8 mouse cellular contexts compared by ENCODE assay signal in the genomic region with DNA sequence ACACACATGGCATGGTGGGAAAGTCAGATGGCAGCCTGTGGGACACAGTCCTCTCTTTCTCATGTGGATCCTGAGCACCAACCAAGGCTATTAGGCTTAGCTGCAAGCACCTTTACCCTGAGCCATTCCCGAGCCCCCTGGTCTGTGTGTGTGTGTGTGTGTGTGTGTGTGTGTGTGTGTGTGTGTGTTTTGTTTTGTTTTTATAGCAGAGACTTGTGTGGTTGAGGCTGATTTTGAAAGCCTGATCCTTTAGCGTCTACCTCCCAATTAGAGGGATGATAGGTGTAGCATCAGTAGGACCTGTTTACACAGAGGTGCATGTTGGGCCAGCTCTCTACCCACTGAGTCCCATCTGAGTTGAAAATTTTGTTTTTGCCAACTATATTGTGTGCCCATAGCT. TPM values are rescaled to one million over a fixed set of nuclear protein-coding genes. Genes with fewer than 3 reads are reported as not detected.
DNase-seq lines count a peak whose midpoint lies in the region; ATAC-seq and TF ChIP-seq lines count a peak whose summit lies in the region.

No protein-coding gene starts in this region.

- no peak for ATAC-seq in lung, postnatal 0 days
- no peak for ATAC-seq in limb, embryonic 13.5 days (ENCODE audit: low FRiP score, low read depth)
- peak; percentile 3; the same call in 1 of the 2 replicates for ATAC-seq in stomach, embryonic 14.5 days (ENCODE audit: insufficient number of reproducible peaks, insufficient read depth, low FRiP score, low read depth)

- no peaks in the 10 kb centered on the region for H3K9me3 ChIP-seq in lung, postnatal 0 days (ENCODE audit: low read length)
- no peaks in the 10 kb centered on the region for H3K9me3 ChIP-seq in limb, embryonic 13.5 days
- no peaks in the 10 kb centered on the region for H3K9me3 ChIP-seq in stomach, embryonic 14.5 days (ENCODE audit: control insufficient read depth, low read depth, low read length)

- H3K36me3 ChIP-seq in lung, postnatal 0 days (ENCODE audit: insufficient read depth, low read length), result no peaks in the 10 kb centered on the region
- no peaks in the 10 kb centered on the region for H3K36me3 ChIP-seq in limb, embryonic 13.5 days
- no peaks in the 10 kb centered on the region for H3K36me3 ChIP-seq in stomach, embryonic 14.5 days (ENCODE audit: control insufficient read depth, insufficient read depth, low read length)

- peak overlapping the region; percentile 98 for H3K27ac ChIP-seq in cerebellum, adult 2 months (ENCODE audit: insufficient read depth, low read length)
- peak overlapping the region; percentile 68; the same call in 1 of the 2 replicates for H3K27ac ChIP-seq in lung, postnatal 0 days (ENCODE audit: low read length)
- H3K27ac ChIP-seq in limb, embryonic 13.5 days, result peak overlapping the region; percentile 98; the same call in 1 of the 2 replicates
- H3K27ac ChIP-seq in stomach, embryonic 14.5 days (ENCODE audit: low read length), result peak overlapping the region; percentile 97; the same call in 1 of the 2 replicates

- DNase-seq in cerebellum, adult 2 months, result no peak
- no peak for DNase-seq in cerebellum, adult 11 months
- DNase-seq in lung, postnatal 0 days (ENCODE audit: low spot score), result no peak
- no peak for DNase-seq in lung, postnatal 25 days (ENCODE audit: low spot score)
- DNase-seq in retina, embryonic 14.5 days (ENCODE audit: low spot score), result no peak
- DNase-seq in layer of hippocampus, postnatal 10 days (ENCODE audit: low spot score in 2 of 2), result no peak

- no peak for TF ChIP-seq EP300 in lung, postnatal 0 days (IDR thresholded peaks at IDR 0.05)

- 48% methylated on average over 2 of the region's 2 CpGs for WGBS in cerebellum, adult 2 months
- 48% methylated on average over 2 of the region's 2 CpGs for WGBS in lung, postnatal 0 days
- 65% methylated on average over 2 of the region's 2 CpGs for WGBS in limb, embryonic 13.5 days
- 46% methylated on average over 2 of the region's 2 CpGs for WGBS in stomach, embryonic 14.5 days

- H3K9ac ChIP-seq in lung, postnatal 0 days (replicated peaks; ENCODE audit: low read depth), result no peak overlapping the region
- peak overlapping the region; percentile 94 for H3K9ac ChIP-seq in limb, embryonic 13.5 days
- H3K9ac ChIP-seq in stomach, embryonic 14.5 days (replicated peaks; ENCODE audit: low read depth, low read length), result 0 out of 2 replicates have a peak overlapping the region, but pooled peaks have one; percentile 92

- TF ChIP-seq CTCF in cerebellum, adult 2 months (IDR thresholded peaks at IDR 0.05; ENCODE audit: borderline replicate concordance, insufficient read depth, low read depth, low read length), result no peak
- no peak for TF ChIP-seq CTCF in lung, postnatal 0 days (IDR thresholded peaks at IDR 0.05)

- H3K27me3 ChIP-seq in cerebellum, adult 2 months (ENCODE audit: control insufficient read depth, insufficient read depth, low read length), result no peaks in the 10 kb centered on the region
- no peaks in the 10 kb centered on the region for H3K27me3 ChIP-seq in lung, postnatal 0 days (replicated peaks; ENCODE audit: insufficient read depth, low read length)
- H3K27me3 ChIP-seq in limb, embryonic 13.5 days, result no peaks in the 10 kb centered on the region
- no peaks in the 10 kb centered on the region for H3K27me3 ChIP-seq in stomach, embryonic 14.5 days (ENCODE audit: control insufficient read depth, insufficient read depth, low read length)

- no peak for TF ChIP-seq POLR2A in cerebellum, adult 2 months (IDR thresholded peaks at IDR 0.05; ENCODE audit: borderline replicate concordance, insufficient read depth, low read length)

- peaks cover 22% of the 10 kb centered on the region for H3K4me1 ChIP-seq in cerebellum, adult 2 months (ENCODE audit: control insufficient read depth, insufficient read depth, low read length)
- H3K4me1 ChIP-seq in lung, postnatal 0 days (ENCODE audit: insufficient read depth, low read depth, low read length), result peaks cover 5% of the 10 kb centered on the region; the same call in 1 of the 2 replicates
- peaks cover 19% of the 10 kb centered on the region for H3K4me1 ChIP-seq in limb, embryonic 13.5 days
- H3K4me1 ChIP-seq in stomach, embryonic 14.5 days (ENCODE audit: control insufficient read depth, insufficient read depth, low read length), result peaks cover 10% of the 10 kb centered on the region

- peak overlapping the region; percentile 63 for H3K4me2 ChIP-seq in lung, postnatal 0 days (replicated peaks; ENCODE audit: low read depth, low read length)
- H3K4me2 ChIP-seq in limb, embryonic 13.5 days (replicated peaks), result peak overlapping the region; percentile 93
- peak overlapping the region; percentile 92 for H3K4me2 ChIP-seq in stomach, embryonic 14.5 days (replicated peaks; ENCODE audit: low read depth, low read length)

- peak overlapping the region; percentile 83 for H3K4me3 ChIP-seq in cerebellum, adult 2 months (replicated peaks; ENCODE audit: insufficient read depth, low read depth, low read length)
- H3K4me3 ChIP-seq in lung, postnatal 0 days (ENCODE audit: low read depth, low read length), result peak overlapping the region; percentile 64; the same call in 1 of the 2 replicates
- H3K4me3 ChIP-seq in limb, embryonic 13.5 days, result peak overlapping the region; percentile 81
- peak overlapping the region; percentile 73 for H3K4me3 ChIP-seq in stomach, embryonic 14.5 days (ENCODE audit: low read depth, low read length)

RNA-seq across cellular contexts. Expression of a gene that starts 4.7 kb away (rescaled TPM):
- 3.8 and 4.2 TPM in 2 replicates for polyA plus RNA-seq in cerebellum, adult 2 months (2012; rRNA removed)
- polyA plus RNA-seq in lung, postnatal 0 days (2015; fragmentation: Nextera tagmentation; extraction: Ambion mirVana), result 2.6 and 2.9 TPM in 2 replicates
- 5.1 and 5.3 TPM in 2 replicates for polyA plus RNA-seq in limb, embryonic 13.5 days (2015; fragmentation: Nextera tagmentation; extraction: Ambion mirVana)
- 6.0 and 6.3 TPM in 2 replicates for polyA plus RNA-seq in stomach, embryonic 14.5 days (2014; fragmentation: Nextera tagmentation; extraction: Ambion mirVana)
- 1 to 10 TPM; 5.1 to 5.4 TPM for total RNA-seq in layer of hippocampus, postnatal 10 days (2021)

RNA-seq across cellular contexts. Expression of a gene that starts 15.8 kb away (rescaled TPM):
- 121 and 130 TPM in 2 replicates for polyA plus RNA-seq in cerebellum, adult 2 months (2012; rRNA removed)
- 4.4 and 5.3 TPM in 2 replicates for polyA plus RNA-seq in lung, postnatal 0 days (2015; fragmentation: Nextera tagmentation; extraction: Ambion mirVana)
- polyA plus RNA-seq in limb, embryonic 13.5 days (2015; fragmentation: Nextera tagmentation; extraction: Ambion mirVana), result 11.6 and 12.1 TPM in 2 replicates
- 7.8 and 9.1 TPM in 2 replicates for polyA plus RNA-seq in stomach, embryonic 14.5 days (2014; fragmentation: Nextera tagmentation; extraction: Ambion mirVana)
- 10 to 100 TPM; 28.5 to 40.6 TPM for total RNA-seq in layer of hippocampus, postnatal 10 days (2021)

RNA-seq across cellular contexts. Expression of a gene that starts 16.6 kb away (rescaled TPM):
- polyA plus RNA-seq in cerebellum, adult 2 months (2012; rRNA removed), result 35.4 and 38.5 TPM in 2 replicates
- 24.1 and 24.2 TPM in 2 replicates for polyA plus RNA-seq in lung, postnatal 0 days (2015; fragmentation: Nextera tagmentation; extraction: Ambion mirVana)
- 60.3 and 61.9 TPM in 2 replicates for polyA plus RNA-seq in limb, embryonic 13.5 days (2015; fragmentation: Nextera tagmentation; extraction: Ambion mirVana)
- polyA plus RNA-seq in stomach, embryonic 14.5 days (2014; fragmentation: Nextera tagmentation; extraction: Ambion mirVana), result 33.4 and 43.4 TPM in 2 replicates
- 10 to 100 TPM; 28.9 to 31.4 TPM for total RNA-seq in layer of hippocampus, postnatal 10 days (2021)

RNA-seq across cellular contexts. Expression of a gene that starts 38.1 kb away (rescaled TPM):
- 3.6 and 3.7 TPM in 2 replicates for polyA plus RNA-seq in cerebellum, adult 2 months (2012; rRNA removed)
- polyA plus RNA-seq in lung, postnatal 0 days (2015; fragmentation: Nextera tagmentation; extraction: Ambion mirVana), result 0.07 and 0.29 TPM in 2 replicates
- polyA plus RNA-seq in limb, embryonic 13.5 days (2015; fragmentation: Nextera tagmentation; extraction: Ambion mirVana), result 1.3 and 1.5 TPM in 2 replicates
- 0.57 and 0.69 TPM in 2 replicates for polyA plus RNA-seq in stomach, embryonic 14.5 days (2014; fragmentation: Nextera tagmentation; extraction: Ambion mirVana)
- total RNA-seq in layer of hippocampus, postnatal 10 days (2021), result 1 to 10 TPM; 2.0 TPM

RNA-seq across cellular contexts. Expression of a gene that starts 43.3 kb away (rescaled TPM):
- polyA plus RNA-seq in cerebellum, adult 2 months (2012; rRNA removed), result 8.7 and 9.6 TPM in 2 replicates
- polyA plus RNA-seq in lung, postnatal 0 days (2015; fragmentation: Nextera tagmentation; extraction: Ambion mirVana), result 12.8 and 18.5 TPM in 2 replicates
- 13.8 and 18.4 TPM in 2 replicates for polyA plus RNA-seq in limb, embryonic 13.5 days (2015; fragmentation: Nextera tagmentation; extraction: Ambion mirVana)
- polyA plus RNA-seq in stomach, embryonic 14.5 days (2014; fragmentation: Nextera tagmentation; extraction: Ambion mirVana), result 14.3 and 18.2 TPM in 2 replicates
- 1 to 10 TPM; 1.7 to 2.4 TPM for total RNA-seq in layer of hippocampus, postnatal 10 days (2021)
